Mouse (Mus musculus): Measurements from ENCODE around the gene Acr. TPM values are rescaled to one million over a fixed set of nuclear protein-coding genes. Genes with fewer than 3 reads are reported as not detected.

The Acr gene
- polyA plus RNA-seq, 3 experiments from 2014 or later, result not detected

Other genes with a start within 250 kb of the Acr start
- not detected for gene Adm2, start 245.6 kb upstream of the Acr start, polyA plus RNA-seq (2017; shearing (Covaris generic))
- not detected for gene Miox, start 233.9 kb upstream of the Acr start, polyA plus RNA-seq (2017; shearing (Covaris generic))
- 10 to 100 TPM; 24.7 to 44.0 (median 34.7) TPM for gene Lmf2, start 212.7 kb upstream of the Acr start, polyA plus RNA-seq (2017; shearing (Covaris generic))
- gene Ncaph2, start 212.6 kb upstream of the Acr start, polyA plus RNA-seq (2017; shearing (Covaris generic)), result 100 to 1,000 TPM; 145 to 237 (median 180) TPM
- gene Sco2, start 194.5 kb upstream of the Acr start, polyA plus RNA-seq (2017; shearing (Covaris generic)), result 1 to 10 TPM in 1 of 3 experiments, under 1 TPM in 1, not detected in 1; 0.82 to 3.4 TPM
- gene Tymp, start 191.3 kb upstream of the Acr start, polyA plus RNA-seq (2017; shearing (Covaris generic)), result under 1 TPM in 2 of 3 experiments, not detected in 1; 0.94 to 0.99 TPM
- gene Odf3b, start 189.0 kb upstream of the Acr start, polyA plus RNA-seq (2017; shearing (Covaris generic)), result 1 to 10 TPM in 2 of 3 experiments, under 1 TPM in 1; 0.41 to 2.0 (median 1.8) TPM
- under 1 TPM in 1 of 3 experiments, not detected in 2; 0.08 TPM for gene Klhdc7b, start 183.4 kb upstream of the Acr start, polyA plus RNA-seq (2017; shearing (Covaris generic))
- gene Syce3, start 157.8 kb upstream of the Acr start, polyA plus RNA-seq (2017; shearing (Covaris generic)), result not detected
- gene Cpt1b, start 142.5 kb upstream of the Acr start, polyA plus RNA-seq (2017; shearing (Covaris generic)), result under 1 TPM; 0.15 to 0.82 (median 0.45) TPM
- 1 to 10 TPM; 4.2 to 7.1 (median 6.1) TPM for gene C730034F03Rik, start 138.7 kb upstream of the Acr start, polyA plus RNA-seq (2017; shearing (Covaris generic))
- gene Gm44502, start 138.6 kb upstream of the Acr start, polyA plus RNA-seq (2017; shearing (Covaris generic)), result under 1 TPM in 1 of 3 experiments, not detected in 2; 0.28 TPM
- 10 to 100 TPM; 45.1 to 62.2 (median 57.2) TPM for gene Chkb, start 138.4 kb upstream of the Acr start, polyA plus RNA-seq (2017; shearing (Covaris generic))
- under 1 TPM in 2 of 3 experiments, not detected in 1; 0.08 to 0.40 TPM for gene Mapk8ip2, start 114.4 kb upstream of the Acr start, polyA plus RNA-seq (2017; shearing (Covaris generic))
- 10 to 100 TPM in 1 of 3 experiments, 1 to 10 TPM in 2; 4.9 to 12.1 (median 6.8) TPM for gene Arsa, start 90.9 kb upstream of the Acr start, polyA plus RNA-seq (2017; shearing (Covaris generic))
- not detected for gene Shank3, start 68.7 kb upstream of the Acr start, polyA plus RNA-seq (2017; shearing (Covaris generic))
- gene Rabl2, start 23.6 kb downstream of the Acr start, polyA plus RNA-seq (2017; shearing (Covaris generic)), result 1 to 10 TPM; 1.5 to 2.2 (median 1.5) TPM

Data from inflammation-experienced regulatory T-cells, adult 6 months (primary cell).